Mouse (Mus musculus) embryonic facial prominence, embryonic 10.5 days (tissue): Measurements from ENCODE around the gene Mpp4. TPM values are rescaled to one million over a fixed set of nuclear protein-coding genes. Genes with fewer than 3 reads are reported as not detected.

Experiments used
- DNase-seq: peaks from one replicate; pipeline ENCODE4 v3.0.0-alpha.2; 2017; ENCODE audit warnings: low spot score
- H3K27ac ChIP-seq: fragments of 300-500 bp; sonication (generic); replicated peaks from 2 replicates; pipeline ENCODE4 v1.5.1; 2016; ENCODE audit warnings: mild to moderate bottlenecking
- H3K27me3 ChIP-seq: fragments of 300-500 bp; sonication (generic); replicated peaks from 2 replicates; pipeline ENCODE4 v1.6.1; 2016; ENCODE audit warnings: low read depth, mild to moderate bottlenecking; ENCODE audit not compliant: poor library complexity, severe bottlenecking
- H3K36me3 ChIP-seq: fragments of 300-500 bp; sonication (generic); replicated peaks from 2 replicates; pipeline ENCODE4 v1.6.1; 2016; ENCODE audit warnings: mild to moderate bottlenecking, moderate library complexity
- H3K4me1 ChIP-seq: fragments of 300-500 bp; sonication (generic); 2 replicates; pipeline ENCODE4 v1.6.1; 2016
- H3K4me3 ChIP-seq: fragments of 300-500 bp; sonication (generic); 2 replicates; pipeline ENCODE4 v1.5.1; 2016; ENCODE audit warnings: mild to moderate bottlenecking, moderate library complexity
- H3K9me3 ChIP-seq: fragments of 300-500 bp; sonication (generic); 2 replicates; pipeline ENCODE4 v1.6.1; 2016; ENCODE audit warnings: mild to moderate bottlenecking
- WGBS: fragments of 180-500 bp; shearing (Covaris S2); methylation state at CpG from one replicate; pipeline ENCODE4 v1.1.7; 2016; 5-methylcytosine and 5-hydroxymethylcytosine counted together
- polyA plus RNA-seq: library from polyadenylated mRNA; unstranded; fragments of >200 nt; fragmentation: Nextera tagmentation; extraction: Ambion mirVana; gene quantifications from 2 replicates; pipeline ENCODE4 v1.2.1, GENCODE M21; 2016

Mpp4 gene
- polyA plus RNA-seq, 1 experiment from 2014 or later: 0.41 TPM

- H3K4me3 ChIP-seq: no peak overlapping the region
- no peaks in the 10 kb centered on the region for H3K9me3 ChIP-seq
- H3K27ac ChIP-seq: no peak overlapping the region
- H3K4me1 ChIP-seq: no peaks in the 10 kb centered on the region
- no peaks in the 10 kb centered on the region for H3K27me3 ChIP-seq
- WGBS: 93% methylated on average over 4 of the region's 4 CpGs
- peaks cover 50% of the 10 kb centered on the region for H3K36me3 ChIP-seq
- DNase-seq: no peak
Measured at GRCm38 (mm10) chr1:59183045-59183444, 19.9 kb upstream of the Mpp4 start.

DNA sequence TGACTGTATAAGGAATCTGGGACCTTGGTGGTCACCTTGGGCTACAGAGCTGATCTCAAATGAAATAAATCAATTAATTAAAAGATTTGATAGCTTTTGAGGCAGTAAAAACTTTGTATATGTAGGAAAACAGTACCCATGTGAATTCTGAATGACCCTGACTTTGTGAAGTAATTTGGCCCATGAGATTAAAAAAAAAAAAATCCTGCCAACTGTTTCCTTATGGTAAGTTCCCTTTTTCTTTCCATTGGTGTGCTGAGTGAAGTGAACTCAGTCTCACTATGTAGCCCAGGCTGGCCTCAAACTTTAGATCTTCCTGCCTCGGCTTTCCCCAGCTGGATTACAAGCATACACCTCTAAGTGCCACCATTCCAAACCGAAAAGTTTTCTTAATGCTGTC is 19.2 kb upstream of the Mpp4 start:
- Histone ChIP-seq H3K27ac (no peak overlapping the region), H3K4me3 (no peak overlapping the region), H3K36me3 (peaks cover 56% of the 10 kb centered on the region), H3K27me3 (no peaks in the 10 kb centered on the region), H3K9me3 (no peaks in the 10 kb centered on the region), H3K4me1 (no peaks in the 10 kb centered on the region)
- DNase-seq: no peak
- WGBS: 95% methylated on average over 2 of the region's 2 CpGs

DNA sequence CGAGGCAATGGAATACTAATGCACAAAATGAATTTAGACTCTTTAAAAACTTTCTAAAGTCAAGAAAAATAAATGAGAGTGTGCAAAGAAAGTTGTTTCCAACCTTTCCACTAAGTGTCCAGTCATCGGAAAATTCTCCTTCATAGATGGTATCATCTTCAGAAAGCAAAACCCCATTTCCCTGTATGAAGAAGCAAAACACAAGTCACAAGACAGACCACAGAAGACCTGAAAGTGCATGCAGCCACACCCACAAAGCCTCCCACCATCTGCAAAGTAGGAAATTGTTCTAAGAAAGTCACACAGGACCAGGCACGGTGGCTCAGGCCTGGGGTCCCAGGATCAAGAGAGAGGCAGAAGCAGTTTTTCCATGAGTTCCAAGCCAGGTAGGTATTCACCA is 16.8 kb upstream of the Mpp4 start:
- H3K27me3 ChIP-seq: no peaks in the 10 kb centered on the region
- 86% methylated on average over 3 of the region's 3 CpGs for WGBS
- H3K36me3 ChIP-seq: peaks cover 59% of the 10 kb centered on the region
- no peak overlapping the region for H3K27ac ChIP-seq
- DNase-seq: no peak
- no peak overlapping the region for H3K4me3 ChIP-seq
- H3K9me3 ChIP-seq: no peaks in the 10 kb centered on the region
- no peaks in the 10 kb centered on the region for H3K4me1 ChIP-seq

DNA sequence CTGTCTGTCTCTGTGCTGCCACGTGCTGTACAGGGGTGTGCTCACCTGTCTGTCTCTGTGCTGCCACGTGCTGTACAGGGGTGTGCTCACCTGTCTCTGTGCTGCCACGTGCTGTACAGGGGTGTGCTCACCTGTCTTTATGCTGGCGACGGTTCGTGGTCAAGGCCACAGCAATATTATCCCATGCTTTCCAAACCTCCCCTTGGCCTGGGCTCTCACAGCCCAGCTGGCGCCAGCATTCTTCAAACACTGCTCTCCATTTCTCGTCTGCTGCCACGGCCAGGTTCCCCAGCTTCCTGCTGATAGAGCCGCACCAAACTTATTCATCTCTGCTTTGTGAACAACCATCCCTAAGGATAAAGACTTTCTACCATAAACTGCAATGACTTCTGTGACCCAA is 15.2 kb upstream of the Mpp4 start:
- Histone ChIP-seq H3K27ac (no peak overlapping the region), H3K4me1 (no peaks in the 10 kb centered on the region), H3K9me3 (no peaks in the 10 kb centered on the region), H3K27me3 (no peaks in the 10 kb centered on the region), H3K36me3 (peaks cover 48% of the 10 kb centered on the region), H3K4me3 (no peak overlapping the region)
- 92% methylated on average over 10 of the region's 10 CpGs for WGBS
- DNase-seq: no peak

- Histone ChIP-seq H3K9me3 (no peaks in the 10 kb centered on the region), H3K4me3 (no peak overlapping the region), H3K27me3 (no peaks in the 10 kb centered on the region), H3K36me3 (peaks cover 44% of the 10 kb centered on the region), H3K27ac (no peak overlapping the region), H3K4me1 (peaks cover 10% of the 10 kb centered on the region)
- 70% methylated on average over 10 of the region's 10 CpGs for WGBS
- DNase-seq: no peak
Measured at GRCm38 (mm10) chr1:59174514-59175373, 11.6 kb upstream of the Mpp4 start.

- Histone ChIP-seq H3K27ac (no peak overlapping the region), H3K36me3 (peaks cover 33% of the 10 kb centered on the region), H3K4me1 (peaks cover 10% of the 10 kb centered on the region), H3K9me3 (no peaks in the 10 kb centered on the region), H3K4me3 (no peak overlapping the region), H3K27me3 (no peaks in the 10 kb centered on the region)
- 87% methylated on average over 5 of the region's 5 CpGs for WGBS
- no peak for DNase-seq
Measured at GRCm38 (mm10) chr1:59173023-59173422, 9.8 kb upstream of the Mpp4 start.

DNA sequence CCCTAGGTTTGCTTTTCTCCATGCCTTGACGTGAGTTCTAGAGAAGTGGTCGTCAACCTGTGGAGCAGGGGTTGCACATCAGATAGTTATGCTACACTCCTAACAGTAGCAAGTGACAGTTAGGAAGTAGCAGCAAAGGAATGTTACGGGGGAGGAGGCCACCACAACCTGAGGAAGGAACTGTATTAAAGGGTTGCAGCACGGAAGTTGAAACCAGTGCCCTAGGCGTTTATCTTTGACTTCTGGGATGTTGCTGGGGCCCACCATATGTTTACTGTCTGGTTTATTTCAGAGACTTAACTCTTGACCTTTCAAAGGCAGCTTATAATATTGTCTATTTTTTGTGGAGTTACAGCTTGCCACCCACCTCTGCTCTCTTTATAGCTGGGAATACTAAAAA is 8.7 kb upstream of the Mpp4 start:
- Histone ChIP-seq H3K36me3 (peaks cover 33% of the 10 kb centered on the region), H3K9me3 (no peaks in the 10 kb centered on the region), H3K4me3 (no peak overlapping the region), H3K4me1 (peaks cover 10% of the 10 kb centered on the region), H3K27me3 (no peaks in the 10 kb centered on the region), H3K27ac (no peak overlapping the region)
- DNase-seq: no peak
- 52% methylated on average over 5 of the region's 5 CpGs for WGBS

- no peak for DNase-seq
- no peaks in the 10 kb centered on the region for H3K27me3 ChIP-seq
- no peak overlapping the region for H3K27ac ChIP-seq
- no peak overlapping the region for H3K4me3 ChIP-seq
- H3K4me1 ChIP-seq: peaks cover 10% of the 10 kb centered on the region
- no peaks in the 10 kb centered on the region for H3K9me3 ChIP-seq
- peaks cover 45% of the 10 kb centered on the region for H3K36me3 ChIP-seq
- WGBS: 78% methylated on average over 8 of the region's 8 CpGs
Measured at GRCm38 (mm10) chr1:59170290-59170689, 7.1 kb upstream of the Mpp4 start.

DNA sequence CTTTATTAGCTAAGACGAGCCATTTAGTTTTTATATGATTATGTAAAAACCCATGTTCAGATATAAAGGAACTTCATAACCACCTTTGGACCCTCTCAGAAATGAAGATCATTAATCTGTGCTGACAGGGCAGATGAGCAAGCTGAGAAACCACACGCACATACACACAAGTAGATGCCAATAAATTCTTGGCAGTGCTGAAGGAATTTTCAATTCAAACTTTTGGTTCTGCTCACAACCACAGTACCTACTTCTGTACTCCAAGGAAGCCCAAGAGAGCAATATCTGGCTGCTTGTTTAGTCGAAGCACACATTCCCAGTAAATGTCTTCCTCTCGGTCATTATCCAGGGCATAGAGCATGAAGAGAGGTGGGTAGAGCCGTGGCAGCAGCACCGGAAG is 6.4 kb upstream of the Mpp4 start:
- no peak for DNase-seq
- Histone ChIP-seq H3K9me3 (no peaks in the 10 kb centered on the region), H3K36me3 (peaks cover 45% of the 10 kb centered on the region), H3K27me3 (no peaks in the 10 kb centered on the region), H3K27ac (no peak overlapping the region), H3K4me1 (peaks cover 10% of the 10 kb centered on the region), H3K4me3 (no peak overlapping the region)
- 90% methylated on average over 6 of the region's 6 CpGs for WGBS

DNA sequence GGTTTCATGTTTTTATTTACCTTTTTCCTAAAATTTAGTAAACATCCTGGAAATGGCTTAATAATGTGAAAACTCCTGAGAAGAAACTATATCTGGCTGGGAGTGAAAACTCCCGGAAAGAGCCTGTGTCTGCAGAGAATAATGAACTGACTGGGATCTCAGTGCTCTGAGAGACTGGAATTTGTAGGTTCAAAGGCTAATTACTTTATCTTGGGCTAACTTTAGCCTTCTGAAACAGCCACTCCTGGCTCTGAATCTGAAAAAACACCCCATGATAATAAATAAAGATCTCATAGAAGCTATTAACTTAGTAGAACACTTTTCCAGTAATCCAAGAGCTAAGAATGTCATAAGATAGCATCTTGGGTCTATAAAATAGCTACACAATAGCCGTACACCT is 5.4 kb upstream of the Mpp4 start:
- H3K4me1 ChIP-seq: peaks cover 10% of the 10 kb centered on the region
- 77% methylated on average over 2 of the region's 2 CpGs for WGBS
- no peak for DNase-seq

DNA sequence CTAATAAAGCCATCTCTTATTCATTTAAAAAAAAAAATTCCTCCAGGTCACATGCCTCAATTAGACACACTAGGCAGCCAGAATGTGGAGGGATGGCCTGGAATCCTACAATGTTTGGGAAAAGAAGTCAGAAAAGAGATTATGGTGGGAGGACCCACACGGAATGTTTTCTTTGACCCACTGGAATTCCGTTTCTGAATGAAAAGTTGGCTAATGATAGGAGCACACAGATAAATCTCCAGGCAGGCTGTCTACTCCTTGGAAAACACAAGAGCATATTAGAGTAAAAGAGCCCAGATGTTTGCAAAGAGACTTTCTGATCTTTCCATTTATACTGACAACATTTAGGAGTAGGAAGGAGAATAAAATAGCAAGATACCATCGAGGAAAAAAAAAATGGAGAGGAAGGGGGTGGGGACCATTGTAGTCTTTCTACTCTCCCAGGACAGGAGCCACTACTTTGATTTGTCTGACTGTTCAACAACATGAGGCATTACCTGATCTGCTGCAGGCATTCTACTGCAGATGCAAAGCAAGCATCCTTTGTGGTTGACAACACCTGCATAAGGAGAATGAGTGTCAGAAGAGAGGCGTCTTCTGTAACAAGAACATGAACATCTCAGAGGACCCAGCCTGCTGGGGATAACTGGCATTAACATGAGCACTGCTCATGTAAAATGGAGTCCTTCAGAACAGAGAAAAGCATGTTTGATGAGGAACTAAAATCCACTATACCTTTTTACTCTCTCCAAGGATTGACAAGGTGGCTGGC is 4.7 kb upstream of the Mpp4 start:
- Histone ChIP-seq H3K4me3 (no peak overlapping the region), H3K27ac (no peak overlapping the region), H3K4me1 (peaks cover 14% of the 10 kb centered on the region), H3K36me3 (peaks cover 52% of the 10 kb centered on the region), H3K9me3 (no peaks in the 10 kb centered on the region), H3K27me3 (no peaks in the 10 kb centered on the region)
- DNase-seq: no peak
- WGBS: 85% methylated on average over 4 of the region's 4 CpGs

More for the DNA sequence above, 5.4 kb upstream of the Mpp4 start:
- Histone ChIP-seq H3K4me3 (no peak overlapping the region), H3K27me3 (no peaks in the 10 kb centered on the region), H3K36me3 (peaks cover 45% of the 10 kb centered on the region), H3K27ac (no peak overlapping the region), H3K9me3 (no peaks in the 10 kb centered on the region)

DNA sequence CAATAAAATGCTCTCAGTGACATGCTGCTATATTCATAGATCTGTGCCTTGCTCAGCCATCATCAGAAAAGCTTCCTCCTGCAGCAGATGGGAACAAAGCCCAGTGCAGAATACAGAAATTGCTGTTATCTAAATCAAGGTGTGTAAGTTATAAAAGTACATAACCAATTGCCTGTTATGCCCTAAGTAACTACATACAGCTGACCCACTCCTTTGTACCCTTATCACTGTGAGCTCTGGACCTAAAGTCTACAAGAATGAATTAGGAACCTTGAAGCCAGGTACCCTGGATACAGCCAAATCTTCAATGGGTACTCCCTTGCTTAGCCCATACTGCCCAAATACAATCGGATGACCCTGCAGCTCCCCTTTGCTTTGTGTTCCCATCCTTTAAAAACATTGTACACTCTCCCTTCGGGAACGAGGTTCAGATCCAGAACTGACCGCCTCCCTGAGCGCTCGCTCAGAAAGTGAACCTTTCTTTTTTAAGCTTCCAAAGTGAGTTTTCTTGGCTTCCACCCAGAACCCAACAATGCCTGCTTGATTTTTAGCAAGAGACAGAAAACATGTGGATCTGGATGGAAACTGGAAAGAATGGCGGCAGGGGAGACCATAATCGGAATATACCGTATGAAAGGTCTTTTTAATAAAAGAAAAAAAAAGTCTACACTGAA is 3.2 kb upstream of the Mpp4 start:
- no peak for DNase-seq
- Histone ChIP-seq H3K4me1 (peaks cover 3% of the 10 kb centered on the region; the same call in 1 of the 2 replicates), H3K9me3 (no peaks in the 10 kb centered on the region), H3K36me3 (peaks cover 55% of the 10 kb centered on the region), H3K27ac (no peak overlapping the region), H3K4me3 (no peak overlapping the region), H3K27me3 (no peaks in the 10 kb centered on the region; the same call in 1 of the 2 replicates)
- 95% methylated on average over 9 of the region's 9 CpGs for WGBS
